Mouse (Mus musculus): Measurements from ENCODE around the gene Dynlrb1. TPM values are rescaled to one million over a fixed set of nuclear protein-coding genes. Genes with fewer than 3 reads are reported as not detected.

Dynlrb1 gene
- polyA plus RNA-seq, 2 experiments: 501 to 534 TPM

DNA sequence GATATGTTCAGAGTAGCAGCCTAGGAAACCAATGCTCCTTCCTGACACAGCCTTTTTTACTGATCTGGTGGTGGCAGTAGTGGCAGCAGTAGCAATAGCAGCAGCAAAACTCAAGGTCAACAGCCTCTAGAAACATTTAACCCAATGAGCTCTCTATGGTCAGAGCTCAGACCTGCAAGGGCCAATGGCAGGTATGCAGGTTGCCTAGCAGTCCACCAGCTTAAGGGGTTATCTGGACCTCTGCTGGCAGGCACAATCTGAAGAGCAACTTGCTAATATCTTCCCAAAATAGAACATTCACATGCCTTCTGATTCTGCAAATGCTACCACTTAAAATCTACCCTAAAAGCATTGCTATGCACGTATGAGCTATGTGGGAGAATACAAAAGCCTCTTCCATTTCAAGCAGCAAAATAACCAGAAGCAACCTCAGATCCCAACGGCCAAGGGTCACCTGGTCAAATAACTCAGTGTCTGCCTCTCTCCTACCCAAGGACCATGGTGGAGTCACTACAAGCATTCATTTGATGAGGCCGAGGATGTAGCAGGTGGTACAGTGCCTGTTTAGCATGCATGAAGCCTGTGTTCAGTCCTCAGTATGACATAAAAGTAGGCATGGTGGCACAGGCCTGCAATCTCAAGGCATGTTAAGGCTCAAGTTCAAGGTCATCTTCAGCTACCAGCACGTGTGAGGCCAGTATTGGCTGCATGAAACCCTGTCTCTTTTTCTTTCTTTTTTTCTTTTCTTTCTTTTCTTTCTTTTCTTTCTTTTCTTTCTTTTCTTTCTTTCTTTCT is 51.3 kb downstream of the Dynlrb1 start:
- Histone ChIP-seq H3K4me3 (replicated peaks; ENCODE audit: low read length) (no peak overlapping the region), H3K9me3 (ENCODE audit: control insufficient read depth, low read length) (no peaks in the 10 kb centered on the region), H3K36me3 (ENCODE audit: control insufficient read depth, insufficient read depth, low read length) (peaks cover 24% of the 10 kb centered on the region), H3K4me1 (ENCODE audit: control insufficient read depth, insufficient read depth, low read length) (no peaks in the 10 kb centered on the region), H3K4me2 (replicated peaks; ENCODE audit: low read depth, low read length, severe bottlenecking) (no peak overlapping the region), H3K9ac (ENCODE audit: low read depth, low read length, severe bottlenecking) (no peak overlapping the region), H3K27ac (replicated peaks; ENCODE audit: low read depth, low read length) (no peak overlapping the region), H3K27me3 (ENCODE audit: control insufficient read depth, insufficient read depth, low read length) (no peaks in the 10 kb centered on the region)
- TF ChIP-seq POLR2A (IDR thresholded peaks at IDR 0.05; ENCODE audit: borderline replicate concordance, extremely low read depth, insufficient read depth, insufficient read length): no peak
- 88% methylated on average over 4 of the region's 4 CpGs for WGBS
- no peak for DNase-seq (ENCODE audit: low spot score)
- ATAC-seq (ENCODE audit: low FRiP score, low read depth): no peak

DNA sequence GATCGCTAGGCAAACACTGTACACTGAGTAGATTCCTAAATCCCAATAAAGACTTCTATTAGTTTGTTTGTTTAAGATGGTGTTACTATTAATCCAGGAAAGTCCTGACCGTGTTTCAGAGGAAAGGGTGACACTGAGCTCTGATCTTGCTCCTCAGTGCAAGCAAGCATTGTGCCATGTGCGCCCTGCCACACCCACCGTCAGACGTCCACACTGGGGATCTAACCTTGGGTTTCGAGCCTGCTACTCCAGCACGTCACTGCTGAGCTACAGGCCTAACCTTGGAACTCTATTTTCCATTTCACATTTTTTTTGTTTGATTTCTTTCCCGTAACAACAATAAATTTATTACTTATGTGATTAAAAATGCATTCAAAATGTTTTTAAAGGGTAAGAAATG is 53.7 kb downstream of the Dynlrb1 start:
- Histone ChIP-seq H3K9me3 (ENCODE audit: control insufficient read depth, low read length) (no peaks in the 10 kb centered on the region), H3K36me3 (ENCODE audit: control insufficient read depth, insufficient read depth, low read length) (peaks cover 29% of the 10 kb centered on the region), H3K27ac (replicated peaks; ENCODE audit: low read depth, low read length) (no peak overlapping the region), H3K4me1 (ENCODE audit: control insufficient read depth, insufficient read depth, low read length) (no peaks in the 10 kb centered on the region), H3K27me3 (ENCODE audit: control insufficient read depth, insufficient read depth, low read length) (no peaks in the 10 kb centered on the region), H3K9ac (ENCODE audit: low read depth, low read length, severe bottlenecking) (no peak overlapping the region), H3K4me3 (replicated peaks; ENCODE audit: low read length) (no peak overlapping the region), H3K4me2 (replicated peaks; ENCODE audit: low read depth, low read length, severe bottlenecking) (no peak overlapping the region)
- ATAC-seq (ENCODE audit: low FRiP score, low read depth) (no peak), DNase-seq (ENCODE audit: low spot score) (no peak)
- 94% methylated on average over 8 of the region's 8 CpGs for WGBS
- no peak for TF ChIP-seq POLR2A (IDR thresholded peaks at IDR 0.05; ENCODE audit: borderline replicate concordance, extremely low read depth, insufficient read depth, insufficient read length)

DNA sequence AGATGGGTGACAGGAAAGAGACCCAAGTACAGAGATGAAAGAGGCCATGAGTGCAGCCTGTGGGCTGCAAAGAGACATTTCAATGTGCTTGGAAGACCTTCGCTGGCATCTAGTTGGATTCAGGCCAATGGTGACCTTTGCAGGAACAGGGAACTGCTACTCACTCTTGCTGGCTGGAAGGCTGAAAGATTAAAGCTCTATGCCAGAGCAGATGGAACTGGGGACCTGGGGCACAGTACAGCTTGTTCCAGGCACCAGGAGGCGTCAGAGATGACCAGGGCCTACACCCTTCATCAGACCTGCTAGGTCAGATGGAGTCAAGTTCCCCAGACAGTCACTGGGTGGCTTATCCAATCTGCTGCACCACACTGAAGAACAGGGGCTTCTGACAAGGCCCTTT is 57.0 kb downstream of the Dynlrb1 start:
- no peak for ATAC-seq (ENCODE audit: low FRiP score, low read depth)
- Histone ChIP-seq H3K4me3 (replicated peaks; ENCODE audit: low read length) (no peak overlapping the region), H3K4me2 (replicated peaks; ENCODE audit: low read depth, low read length, severe bottlenecking) (no peak overlapping the region), H3K9ac (ENCODE audit: low read depth, low read length, severe bottlenecking) (no peak overlapping the region), H3K27ac (replicated peaks; ENCODE audit: low read depth, low read length) (no peak overlapping the region), H3K4me1 (ENCODE audit: control insufficient read depth, insufficient read depth, low read length) (no peaks in the 10 kb centered on the region), H3K27me3 (ENCODE audit: control insufficient read depth, insufficient read depth, low read length) (no peaks in the 10 kb centered on the region), H3K9me3 (ENCODE audit: control insufficient read depth, low read length) (no peaks in the 10 kb centered on the region), H3K36me3 (ENCODE audit: control insufficient read depth, insufficient read depth, low read length) (peaks cover 62% of the 10 kb centered on the region)
- TF ChIP-seq POLR2A (IDR thresholded peaks at IDR 0.05; ENCODE audit: borderline replicate concordance, extremely low read depth, insufficient read depth, insufficient read length): no peak
- 88% methylated on average over 2 of the region's 2 CpGs for WGBS
- DNase-seq (ENCODE audit: low spot score): no peak

DNA sequence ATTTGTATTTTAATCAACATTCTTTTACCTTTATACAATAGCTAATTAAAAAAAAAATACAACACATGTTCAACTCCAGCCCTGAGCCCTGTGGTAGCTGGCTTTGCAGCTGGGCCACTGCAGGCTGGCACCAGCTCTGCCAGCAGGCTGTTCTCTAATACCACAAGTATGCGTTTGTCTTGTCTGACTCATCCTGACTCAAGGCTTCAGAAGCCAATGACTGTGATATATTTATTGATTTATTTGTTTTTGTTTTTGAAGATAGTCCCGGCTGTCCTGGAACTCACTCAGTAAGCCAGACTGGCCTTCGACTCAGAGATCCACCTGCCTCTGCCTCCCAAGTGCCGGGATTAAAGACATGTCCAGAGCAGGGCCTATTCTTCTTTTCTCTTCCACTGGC is 57.6 kb downstream of the Dynlrb1 start:
- peaks cover 68% of the 10 kb centered on the region for H3K36me3 ChIP-seq (ENCODE audit: control insufficient read depth, insufficient read depth, low read length)
- 94% methylated on average over 4 of the region's 4 CpGs for WGBS

DNA sequence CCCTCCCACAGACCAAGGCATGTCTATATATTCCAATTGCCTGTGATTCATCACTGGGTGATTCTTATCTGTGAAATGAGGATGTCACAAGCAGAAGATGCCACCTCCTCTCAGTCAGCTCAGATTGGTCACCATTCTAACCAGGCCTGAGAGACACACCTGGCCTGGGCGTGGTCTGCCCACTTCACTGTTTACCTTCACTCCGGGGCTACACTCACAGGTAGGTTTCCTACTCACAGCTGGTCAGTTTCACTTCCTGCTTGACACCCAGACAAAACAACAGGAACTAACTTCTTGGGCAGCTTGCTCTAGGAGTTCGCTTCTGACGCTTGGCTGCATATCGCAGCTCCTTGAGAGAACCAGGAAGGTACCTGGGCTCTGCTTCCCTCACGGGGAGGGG is 59.1 kb downstream of the Dynlrb1 start:
- Histone ChIP-seq H3K27me3 (ENCODE audit: control insufficient read depth, insufficient read depth, low read length) (no peaks in the 10 kb centered on the region), H3K4me3 (replicated peaks; ENCODE audit: low read length) (no peak overlapping the region), H3K27ac (replicated peaks; ENCODE audit: low read depth, low read length) (no peak overlapping the region), H3K9me3 (ENCODE audit: control insufficient read depth, low read length) (no peaks in the 10 kb centered on the region), H3K9ac (ENCODE audit: low read depth, low read length, severe bottlenecking) (no peak overlapping the region), H3K4me1 (ENCODE audit: control insufficient read depth, insufficient read depth, low read length) (no peaks in the 10 kb centered on the region), H3K4me2 (replicated peaks; ENCODE audit: low read depth, low read length, severe bottlenecking) (no peak overlapping the region), H3K36me3 (ENCODE audit: control insufficient read depth, insufficient read depth, low read length) (peaks cover 79% of the 10 kb centered on the region)
- no peak for DNase-seq (ENCODE audit: low spot score)
- 90% methylated on average over 6 of the region's 6 CpGs for WGBS
- TF ChIP-seq POLR2A (IDR thresholded peaks at IDR 0.05; ENCODE audit: borderline replicate concordance, extremely low read depth, insufficient read depth, insufficient read length): no peak
- no peak for ATAC-seq (ENCODE audit: low FRiP score, low read depth)

More for the DNA sequence above, 57.6 kb downstream of the Dynlrb1 start:
- no peak for TF ChIP-seq POLR2A (IDR thresholded peaks at IDR 0.05; ENCODE audit: borderline replicate concordance, extremely low read depth, insufficient read depth, insufficient read length)
- Histone ChIP-seq H3K9me3 (ENCODE audit: control insufficient read depth, low read length) (no peaks in the 10 kb centered on the region), H3K4me3 (replicated peaks; ENCODE audit: low read length) (no peak overlapping the region), H3K9ac (ENCODE audit: low read depth, low read length, severe bottlenecking) (no peak overlapping the region), H3K27me3 (ENCODE audit: control insufficient read depth, insufficient read depth, low read length) (no peaks in the 10 kb centered on the region), H3K4me2 (replicated peaks; ENCODE audit: low read depth, low read length, severe bottlenecking) (no peak overlapping the region), H3K27ac (replicated peaks; ENCODE audit: low read depth, low read length) (no peak overlapping the region), H3K4me1 (ENCODE audit: control insufficient read depth, insufficient read depth, low read length) (no peaks in the 10 kb centered on the region)
- ATAC-seq (ENCODE audit: low FRiP score, low read depth) (no peak), DNase-seq (ENCODE audit: low spot score) (no peak)
